Mouse (Mus musculus): ENCODE measurements around the gene Asrgl1. TPM values are rescaled to one million over a fixed set of nuclear protein-coding genes. Genes with fewer than 3 reads are reported as not detected.

The Asrgl1 gene
- polyA plus RNA-seq, 1 experiment, result 3.6 TPM

DNA sequence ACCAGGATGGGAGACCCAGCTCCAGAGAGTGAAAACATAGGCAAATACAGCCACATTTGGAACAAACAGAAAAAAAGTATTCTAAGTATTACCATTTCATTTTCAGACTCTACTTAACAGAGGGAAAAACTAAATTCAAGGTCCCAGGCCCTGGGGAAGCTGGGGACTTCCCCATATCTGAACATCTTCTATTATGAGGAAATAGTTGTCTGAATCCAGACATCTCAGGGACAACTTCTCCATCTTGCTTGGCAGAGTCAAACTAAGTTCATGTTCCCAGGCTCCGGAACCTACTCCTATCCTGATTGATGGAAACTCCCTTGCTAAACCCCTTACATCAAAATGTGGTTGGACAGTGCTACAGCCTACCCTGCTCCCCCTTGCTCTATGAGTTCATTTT is 13.0 kb downstream of the Asrgl1 start:
- Histone ChIP-seq H3K4me3 (replicated peaks) (no peak overlapping the region), H3K36me3 (ENCODE audit: control insufficient read depth) (peaks cover 15% of the 10 kb centered on the region), H3K4me1 (ENCODE audit: control insufficient read depth) (no peaks in the 10 kb centered on the region), H3K27me3 (ENCODE audit: control insufficient read depth) (no peaks in the 10 kb centered on the region), H3K9me3 (ENCODE audit: control insufficient read depth, low read length) (0 out of 2 replicates have a peak, but pooled peaks cover 3% of the 10 kb centered on the region)
- TF ChIP-seq TAL1 (IDR thresholded peaks at IDR 0.05; ENCODE audit: low read length) (no peak), GATA1 (IDR thresholded peaks at IDR 0.05; ENCODE audit: low read length) (no peak)

DNA sequence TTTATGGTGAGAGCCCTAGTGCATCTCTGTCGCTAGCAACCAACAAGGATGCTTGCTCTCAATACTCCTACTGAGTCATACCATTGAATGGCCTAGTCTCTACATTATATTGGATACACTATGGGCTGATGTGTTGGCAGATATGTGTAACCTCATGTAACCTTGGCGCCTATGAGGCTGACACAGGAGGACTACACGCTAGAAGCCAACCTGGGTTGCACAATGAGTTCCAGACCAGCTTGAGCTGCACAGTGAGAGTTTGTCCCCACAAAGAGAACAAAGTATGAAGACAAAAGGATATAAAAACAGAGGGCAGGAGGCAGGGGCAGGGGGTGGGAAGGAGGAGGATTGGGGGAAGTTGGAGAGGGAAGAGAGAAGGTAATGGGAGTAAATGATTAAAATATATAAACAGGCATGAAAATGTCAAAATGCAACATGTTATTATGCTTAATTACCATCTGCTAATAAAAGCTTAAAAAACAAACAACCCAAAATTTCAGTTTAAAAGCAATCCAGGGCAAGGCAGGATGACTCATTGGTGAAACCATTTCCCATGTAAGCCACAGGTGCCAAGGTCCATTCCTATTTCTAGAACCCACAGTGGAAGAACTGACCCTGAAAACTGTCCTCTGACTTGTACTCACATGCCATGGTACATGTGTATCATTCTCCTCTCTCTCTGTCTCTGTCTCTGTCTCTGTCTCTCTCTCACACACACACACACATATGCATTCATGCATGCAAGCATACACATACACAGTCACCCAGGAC is 15.6 kb downstream of the Asrgl1 start:
- Histone ChIP-seq H3K27me3 (ENCODE audit: control insufficient read depth) (no peaks in the 10 kb centered on the region), H3K4me3 (replicated peaks) (no peak overlapping the region), H3K4me1 (ENCODE audit: control insufficient read depth) (no peaks in the 10 kb centered on the region), H3K9me3 (ENCODE audit: control insufficient read depth, low read length) (no peaks in the 10 kb centered on the region), H3K36me3 (ENCODE audit: control insufficient read depth) (peaks cover 20% of the 10 kb centered on the region)
- TF ChIP-seq TAL1 (IDR thresholded peaks at IDR 0.05; ENCODE audit: low read length) (no peak), GATA1 (IDR thresholded peaks at IDR 0.05; ENCODE audit: low read length) (no peak)

DNA sequence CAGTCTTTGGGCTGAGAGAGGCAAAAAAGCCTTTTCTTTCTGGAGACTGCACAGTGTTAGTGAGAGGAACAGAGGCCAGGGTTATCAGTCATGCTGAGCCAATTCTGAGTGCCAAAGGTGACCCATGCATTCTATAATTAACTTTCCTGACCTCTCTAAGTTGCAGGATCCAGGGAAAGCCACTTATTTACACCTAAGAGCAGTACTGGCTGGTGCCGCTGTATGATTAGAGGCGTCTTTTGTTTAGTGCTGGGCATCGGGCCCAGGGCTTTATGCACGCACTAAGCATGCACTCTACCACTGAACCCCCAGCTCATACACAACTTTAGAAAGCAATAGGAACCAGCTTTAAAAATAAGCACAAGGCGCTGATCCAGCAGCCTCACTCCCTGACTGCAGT is 18.2 kb downstream of the Asrgl1 start:
- H3K9me3 ChIP-seq (ENCODE audit: control insufficient read depth, low read length), result no peaks in the 10 kb centered on the region
- TF ChIP-seq GATA1 (IDR thresholded peaks at IDR 0.05; ENCODE audit: low read length), result no peak
- TF ChIP-seq TAL1 (IDR thresholded peaks at IDR 0.05; ENCODE audit: low read length), result no peak
- no peaks in the 10 kb centered on the region for H3K27me3 ChIP-seq (ENCODE audit: control insufficient read depth)
- H3K4me3 ChIP-seq (replicated peaks), result no peak overlapping the region
- H3K36me3 ChIP-seq (ENCODE audit: control insufficient read depth), result peaks cover 41% of the 10 kb centered on the region
- H3K4me1 ChIP-seq (ENCODE audit: control insufficient read depth), result no peaks in the 10 kb centered on the region

DNA sequence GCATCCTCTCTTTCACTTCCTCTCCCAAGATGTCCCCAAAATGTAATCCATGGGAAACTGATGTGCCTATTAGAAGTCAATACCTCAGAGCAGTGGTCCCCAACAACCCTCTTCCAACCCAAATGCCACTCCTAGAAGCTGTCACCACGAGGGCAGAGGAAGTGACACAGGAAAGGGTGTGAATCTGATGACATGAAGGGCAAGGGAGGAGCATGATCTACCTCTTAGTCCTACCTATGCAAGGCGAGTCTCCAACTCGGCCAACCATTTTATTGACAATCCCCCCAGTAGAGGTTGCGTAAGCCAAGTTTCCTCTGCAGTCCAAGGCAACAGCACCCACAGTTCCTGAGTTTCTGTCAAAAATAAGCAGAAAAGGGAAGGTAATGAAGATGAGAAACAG is 19.2 kb downstream of the Asrgl1 start:
- H3K4me3 ChIP-seq (replicated peaks), result no peak overlapping the region
- no peaks in the 10 kb centered on the region for H3K27me3 ChIP-seq (ENCODE audit: control insufficient read depth)
- H3K9me3 ChIP-seq (ENCODE audit: control insufficient read depth, low read length), result no peaks in the 10 kb centered on the region
- TF ChIP-seq GATA1 (IDR thresholded peaks at IDR 0.05; ENCODE audit: low read length) (no peak), TAL1 (IDR thresholded peaks at IDR 0.05; ENCODE audit: low read length) (no peak)
- H3K36me3 ChIP-seq (ENCODE audit: control insufficient read depth), result peaks cover 44% of the 10 kb centered on the region
- H3K4me1 ChIP-seq (ENCODE audit: control insufficient read depth), result no peaks in the 10 kb centered on the region

DNA sequence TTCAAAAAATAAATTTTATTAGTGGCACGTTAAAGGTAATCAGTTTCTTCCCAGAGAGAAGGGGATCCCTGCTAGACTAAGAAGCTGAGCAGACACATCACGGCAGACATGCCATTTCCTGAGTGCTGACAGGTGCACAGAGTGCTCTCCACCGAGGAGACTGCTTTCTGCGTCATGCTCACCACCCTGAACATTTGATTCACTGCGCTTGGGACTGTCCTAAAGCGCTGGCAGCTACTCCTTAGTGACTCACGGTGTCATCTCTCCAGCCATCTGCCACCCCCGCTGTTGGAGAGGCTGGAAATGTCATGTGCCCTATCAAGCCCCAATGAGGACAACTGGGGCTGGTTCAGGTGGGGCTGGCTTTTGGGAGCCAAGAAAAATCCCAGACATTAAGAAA is 23.4 kb downstream of the Asrgl1 start:
- H3K36me3 ChIP-seq (ENCODE audit: control insufficient read depth), result peaks cover 35% of the 10 kb centered on the region
- no peaks in the 10 kb centered on the region; the same call in 1 of the 2 replicates for H3K4me1 ChIP-seq (ENCODE audit: control insufficient read depth)
- H3K27me3 ChIP-seq (ENCODE audit: control insufficient read depth), result no peaks in the 10 kb centered on the region
- no peak overlapping the region for H3K4me3 ChIP-seq (replicated peaks)
- H3K9me3 ChIP-seq (ENCODE audit: control insufficient read depth, low read length), result no peaks in the 10 kb centered on the region
- TF ChIP-seq TAL1 (IDR thresholded peaks at IDR 0.05; ENCODE audit: low read length) (no peak), GATA1 (IDR thresholded peaks at IDR 0.05; ENCODE audit: low read length) (no peak)

DNA sequence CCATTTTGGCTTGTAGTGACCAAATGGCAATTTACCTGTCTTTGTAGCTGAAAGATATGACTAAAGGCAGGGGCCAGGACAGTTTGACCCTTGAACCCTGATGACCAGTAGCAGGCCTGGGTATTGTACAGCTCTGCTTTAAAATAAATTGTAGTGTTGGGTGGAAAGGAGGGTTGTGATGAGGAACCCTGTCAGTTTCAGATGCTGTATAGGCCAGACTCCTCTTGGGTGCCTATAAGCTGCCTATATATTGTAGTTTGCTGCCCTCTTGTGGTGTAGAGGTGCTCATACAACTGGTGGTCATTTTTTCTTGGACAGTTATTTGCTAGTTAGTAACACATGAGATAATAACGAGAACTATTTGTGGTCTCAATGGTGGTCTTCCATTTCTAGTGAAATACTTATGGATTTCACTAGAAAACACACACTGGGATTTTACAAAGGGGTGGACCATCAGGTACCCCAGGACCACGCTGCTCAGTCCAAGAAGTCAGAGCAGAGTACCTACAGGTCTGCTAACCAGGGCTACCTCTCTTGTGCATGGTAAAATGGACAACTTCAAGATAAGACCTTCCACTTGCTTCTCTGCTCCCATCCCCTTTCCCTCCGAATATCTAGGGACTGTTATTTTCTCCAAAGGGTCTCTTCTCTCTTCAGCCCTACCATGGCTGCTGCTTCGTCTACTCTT is 25.1 kb downstream of the Asrgl1 start:
- TF ChIP-seq TAL1 (IDR thresholded peaks at IDR 0.05; ENCODE audit: low read length), result no peak
- TF ChIP-seq GATA1 (IDR thresholded peaks at IDR 0.05; ENCODE audit: low read length), result no peak
- Histone ChIP-seq H3K4me1 (ENCODE audit: control insufficient read depth) (peaks cover 3% of the 10 kb centered on the region; the same call in 1 of the 2 replicates), H3K4me3 (replicated peaks) (no peak overlapping the region), H3K36me3 (ENCODE audit: control insufficient read depth) (peaks cover 28% of the 10 kb centered on the region), H3K9me3 (ENCODE audit: control insufficient read depth, low read length) (no peaks in the 10 kb centered on the region), H3K27me3 (ENCODE audit: control insufficient read depth) (no peaks in the 10 kb centered on the region)

DNA sequence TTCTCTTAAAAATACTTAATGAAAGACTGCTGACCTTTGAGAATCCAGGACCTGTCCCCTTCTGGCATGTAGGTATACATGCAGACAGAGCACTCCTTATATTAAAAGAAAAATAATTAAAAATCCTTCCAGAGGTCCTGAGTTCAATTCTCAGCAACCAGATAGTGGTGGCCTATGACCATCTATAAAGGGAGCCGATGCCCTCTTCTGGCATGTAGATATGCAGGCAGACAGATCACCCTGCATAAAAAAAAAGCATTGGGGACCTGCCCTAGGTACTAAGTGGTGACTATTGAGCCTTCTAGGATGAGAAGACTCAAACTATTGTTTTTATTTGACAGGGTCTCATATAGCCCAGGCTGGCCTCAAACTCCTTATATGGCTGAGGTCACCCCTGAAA is 26.9 kb downstream of the Asrgl1 start:
- peaks cover 3% of the 10 kb centered on the region; the same call in 1 of the 2 replicates for H3K4me1 ChIP-seq (ENCODE audit: control insufficient read depth)
- H3K4me3 ChIP-seq (replicated peaks), result no peak overlapping the region
- no peak for TF ChIP-seq GATA1 (IDR thresholded peaks at IDR 0.05; ENCODE audit: low read length)
- TF ChIP-seq TAL1 (IDR thresholded peaks at IDR 0.05; ENCODE audit: low read length), result no peak
- H3K9me3 ChIP-seq (ENCODE audit: control insufficient read depth, low read length), result no peaks in the 10 kb centered on the region
- H3K36me3 ChIP-seq (ENCODE audit: control insufficient read depth), result peaks cover 14% of the 10 kb centered on the region
- H3K27me3 ChIP-seq (ENCODE audit: control insufficient read depth), result no peaks in the 10 kb centered on the region

DNA sequence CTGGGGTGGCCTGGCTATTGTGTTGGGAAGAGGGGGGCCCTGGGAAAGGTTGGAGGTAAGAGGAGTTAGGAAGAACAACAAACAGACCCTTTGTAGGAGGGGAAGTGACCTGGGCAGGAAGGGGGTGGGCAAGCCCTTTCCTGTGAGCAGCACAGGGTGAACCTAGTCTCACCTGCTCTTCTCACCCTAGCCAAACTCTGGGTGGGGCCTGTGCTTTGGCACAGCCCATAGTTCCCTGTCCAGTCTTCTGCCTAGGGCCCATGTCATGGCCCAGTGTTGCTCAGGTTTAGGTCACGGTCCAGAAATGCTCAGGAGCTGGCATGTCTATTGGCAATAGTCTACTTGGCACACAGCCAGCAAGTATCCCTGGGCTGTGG is 28.1 kb downstream of the Asrgl1 start:
- H3K27me3 ChIP-seq (ENCODE audit: control insufficient read depth), result no peaks in the 10 kb centered on the region
- no peak overlapping the region for H3K4me3 ChIP-seq (replicated peaks)
- peaks cover 3% of the 10 kb centered on the region for H3K36me3 ChIP-seq (ENCODE audit: control insufficient read depth)
- TF ChIP-seq TAL1 (IDR thresholded peaks at IDR 0.05; ENCODE audit: low read length), result no peak
- no peak for TF ChIP-seq GATA1 (IDR thresholded peaks at IDR 0.05; ENCODE audit: low read length)
- H3K4me1 ChIP-seq (ENCODE audit: control insufficient read depth), result peaks cover 3% of the 10 kb centered on the region; the same call in 1 of the 2 replicates
- H3K9me3 ChIP-seq (ENCODE audit: control insufficient read depth, low read length), result no peaks in the 10 kb centered on the region

DNA sequence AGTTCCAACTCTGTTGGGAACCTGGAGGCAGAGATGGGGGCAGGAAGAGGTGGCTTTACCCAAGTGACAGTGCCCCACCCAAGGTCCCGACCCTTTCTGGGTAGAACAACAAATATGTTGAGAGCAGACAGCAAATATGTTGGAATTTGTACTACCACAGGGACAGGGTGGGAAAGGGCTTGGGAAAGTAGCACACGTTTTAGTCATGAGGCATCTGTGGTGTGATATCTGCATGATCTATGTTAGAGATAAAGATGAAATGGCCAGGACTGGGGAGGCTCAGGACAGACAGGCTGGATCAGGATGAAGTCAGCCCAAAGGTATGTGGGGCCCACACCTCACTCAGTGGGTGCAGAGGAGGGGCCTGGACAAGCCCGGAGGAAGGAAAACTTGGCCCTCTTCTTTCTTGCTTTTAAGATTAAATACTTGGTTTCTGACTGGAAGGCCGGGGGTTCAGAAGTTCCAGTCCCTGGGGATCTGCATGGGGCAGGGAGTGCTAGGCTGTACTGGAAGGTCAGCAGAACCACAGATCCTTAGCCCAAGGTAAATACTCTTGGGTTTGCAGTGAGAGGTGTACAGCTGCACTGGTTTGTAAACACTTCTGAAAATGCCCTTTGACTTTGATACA is 28.6 kb downstream of the Asrgl1 start:
- H3K36me3 ChIP-seq (ENCODE audit: control insufficient read depth), result no peaks in the 10 kb centered on the region
- H3K4me1 ChIP-seq (ENCODE audit: control insufficient read depth), result peaks cover 3% of the 10 kb centered on the region; the same call in 1 of the 2 replicates
- no peaks in the 10 kb centered on the region for H3K9me3 ChIP-seq (ENCODE audit: control insufficient read depth, low read length)
- no peak for TF ChIP-seq GATA1 (IDR thresholded peaks at IDR 0.05; ENCODE audit: low read length)
- no peak for TF ChIP-seq TAL1 (IDR thresholded peaks at IDR 0.05; ENCODE audit: low read length)
- H3K27me3 ChIP-seq (ENCODE audit: control insufficient read depth), result no peaks in the 10 kb centered on the region
- no peak overlapping the region for H3K4me3 ChIP-seq (replicated peaks)

All from erythroblast, embryonic 14.5 days (primary cell).